Mouse (Mus musculus) heart, postnatal 25 days (tissue): ENCODE measurements around the gene Sult1d1. TPM values are rescaled to one million over a fixed set of nuclear protein-coding genes. Genes with fewer than 3 reads are reported as not detected.
"Not testable (repeated sequence)": the region's sequence is repeated elsewhere in the genome, so short reads cannot be mapped to it uniquely, and the experiment has no call there.

Experiments used
- DNase-seq: peaks from one replicate; pipeline ENCODE4 v3.0.0; 2022; ENCODE audit warnings: low spot score
- intact Hi-C: fragments of 180-260 bp; cut with DNase I; formaldehyde crosslinking; loops from one replicate; pipeline ENCODE4 v1.15.1; 2025
- total RNA-seq, 2 experiments: library from RNA; stranded (reverse); gene quantifications; 2 replicates each; pipeline ENCODE4 v1.2.3; 2021

Gene Sult1d1
- total RNA-seq, result not detected

DNA sequence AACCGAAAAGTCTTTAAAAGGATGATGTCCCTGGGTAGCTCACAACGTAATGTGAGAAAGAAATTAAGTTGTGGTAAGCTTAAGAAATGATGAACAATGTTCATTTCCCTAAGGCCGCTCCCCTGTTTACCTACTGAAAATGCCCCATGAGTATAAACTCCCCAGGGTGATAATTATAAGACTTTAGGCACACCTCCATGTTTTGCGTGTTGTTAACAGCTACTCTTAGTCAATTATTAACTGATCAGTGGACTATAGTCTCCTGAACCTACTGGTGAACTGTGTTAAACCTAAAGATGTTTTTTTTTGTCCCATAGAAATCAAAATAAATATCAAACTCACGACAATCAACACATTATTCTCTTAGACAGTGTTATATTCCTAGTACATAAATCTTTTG lies at the start of gene Sult1d1:
Gene Sult1d1 (minus strand): TSS at position 183 of the 400 bp plus-strand sequence.
- no peak for DNase-seq
- intact Hi-C loops, result no loop called here

DNA sequence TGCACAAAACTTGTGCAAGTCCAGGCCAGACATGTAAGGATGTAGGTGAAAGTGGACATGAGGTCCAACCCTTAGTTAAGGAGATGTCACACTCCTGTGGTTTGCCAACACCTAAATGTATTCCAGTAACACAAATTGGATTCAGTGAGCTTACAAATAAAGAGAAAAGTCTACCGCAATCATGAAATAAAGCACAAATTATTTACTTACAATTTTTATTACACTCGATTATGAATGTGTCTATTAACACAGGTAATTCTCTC lies 46.2 kb upstream of the Sult1d1 start:
- no peak for DNase-seq
- intact Hi-C loops, result no loop called here

- DNase-seq, result no peak
- intact Hi-C loops, result no loop called here
Observed at GRCm38 (mm10) chr5:87614364-87615127, 45.7 kb upstream of the Sult1d1 start.

DNA sequence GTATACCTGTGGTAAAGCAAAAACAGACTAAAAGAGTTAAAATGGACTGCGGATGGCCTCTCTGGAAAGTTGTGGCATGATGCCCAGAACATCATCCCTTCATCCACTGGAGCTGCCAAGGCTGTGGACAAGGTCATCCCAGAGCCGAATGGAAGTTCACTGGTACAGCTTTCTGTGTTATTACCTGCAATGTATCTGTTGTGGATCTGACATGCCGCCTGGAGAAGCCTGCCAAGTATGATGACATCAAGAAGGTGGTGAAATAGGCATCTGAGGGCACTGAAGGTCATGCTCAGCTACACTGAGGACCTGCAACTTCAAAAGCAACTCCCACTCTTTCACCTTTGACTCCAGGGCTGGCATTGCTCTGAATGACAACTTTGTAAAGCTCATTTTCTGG lies 32.2 kb upstream of the Sult1d1 start:
- intact Hi-C loops, result no loop called here
- DNase-seq, result no peak

DNA sequence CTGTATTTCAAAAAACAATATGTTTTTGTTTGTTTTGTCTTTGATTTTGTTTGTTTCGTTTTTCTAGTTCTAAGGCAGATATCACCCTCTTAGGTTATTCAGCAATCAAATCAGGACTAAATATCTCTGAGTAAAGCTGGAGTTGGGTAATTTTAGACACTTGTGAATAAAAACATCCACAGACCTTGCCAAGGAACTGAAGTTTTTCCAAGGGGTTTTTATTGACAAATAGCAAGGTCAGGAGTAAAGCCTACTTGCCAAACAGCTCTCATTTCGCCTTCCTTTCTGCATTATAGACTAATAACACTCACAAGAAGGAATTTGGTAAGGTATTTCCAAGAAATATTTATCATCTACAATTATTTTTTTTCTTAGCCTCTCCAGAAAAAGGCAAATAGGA lies 29.1 kb upstream of the Sult1d1 start:
- intact Hi-C loops, result no loop called here
- no peak for DNase-seq

DNA sequence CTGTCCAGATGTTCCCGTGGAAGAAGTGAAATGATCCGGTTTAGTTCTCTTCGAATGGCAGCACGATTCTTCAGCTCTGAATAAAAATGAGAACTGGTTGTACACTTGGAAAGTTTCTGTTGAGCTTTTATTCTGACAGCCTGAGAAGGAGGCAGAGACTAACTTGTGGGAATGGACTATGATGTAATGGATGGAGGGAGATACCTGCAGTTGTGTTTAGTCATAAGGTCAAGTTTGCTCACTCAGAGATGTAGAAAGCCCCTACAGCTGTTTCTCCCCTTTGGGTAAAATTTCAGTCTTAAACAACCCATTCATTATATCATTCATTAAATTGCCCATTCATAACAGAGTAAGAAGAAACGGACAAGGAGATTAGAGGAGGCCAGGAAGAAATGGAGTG lies 22.7 kb upstream of the Sult1d1 start, which contains the start of gene Sult1e1:
Gene Sult1e1 (minus strand): TSS at position 101 of the 400 bp plus-strand sequence.
- DNase-seq, result no peak
- intact Hi-C loops, result no loop called here

- intact Hi-C loops, result no loop called here
Observed at GRCm38 (mm10) chr5:87589916-87590315, 21.1 kb upstream of the Sult1d1 start.

DNA sequence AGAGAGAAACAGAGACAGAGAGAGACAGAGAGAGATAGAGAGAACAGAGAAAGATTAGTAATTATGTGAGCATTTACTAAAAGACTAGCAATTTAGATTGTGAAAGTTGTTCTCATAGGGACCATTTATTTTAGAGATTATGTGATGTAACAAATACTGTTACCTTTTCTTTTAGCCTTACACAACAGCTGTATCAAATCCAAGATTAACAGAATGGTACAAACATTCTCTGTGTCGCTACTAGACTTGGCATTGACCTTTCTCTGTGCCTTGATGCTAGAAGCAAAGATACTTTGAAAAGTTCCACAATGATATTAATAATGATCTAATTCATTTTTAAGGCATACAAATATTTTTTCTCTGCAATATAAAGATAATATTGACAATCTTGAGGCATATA lies 11.6 kb upstream of the Sult1d1 start:
- no peak for DNase-seq
- intact Hi-C loops, result no loop called here

More at GRCm38 (mm10) chr5:87589916-87590315, 21.1 kb upstream of the Sult1d1 start:
- no peak for DNase-seq

DNA sequence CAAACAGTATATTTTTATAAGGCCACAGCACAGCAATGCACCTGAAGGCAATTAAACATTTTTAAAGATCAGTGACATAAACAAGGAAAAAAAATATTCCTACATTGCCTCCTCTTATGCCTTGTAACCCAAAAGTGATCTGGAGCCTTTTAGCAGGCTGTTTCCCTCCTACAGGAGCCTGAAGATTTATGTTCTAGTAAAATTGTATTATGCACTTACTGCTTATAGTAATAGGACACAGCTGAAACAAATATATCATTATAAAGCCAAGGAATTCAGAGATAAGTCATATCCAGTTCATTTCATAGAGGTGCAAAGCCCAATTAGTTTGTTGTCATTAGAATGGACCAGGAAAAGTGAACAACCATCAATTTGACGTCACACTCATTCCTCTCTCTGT lies 5.3 kb upstream of the Sult1d1 start:
- no peak for DNase-seq
- intact Hi-C loops, result no loop called here

- no peak for DNase-seq
- intact Hi-C loops, result no loop called here
Observed at GRCm38 (mm10) chr5:87573490-87573889, 4.7 kb upstream of the Sult1d1 start.

GRCm38 (mm10) chr5:87572781-87573180 lies 4.0 kb upstream of the Sult1d1 start:
- DNase-seq, result no peak
- intact Hi-C loops, result no loop called here

- DNase-seq, result no peak
- intact Hi-C loops, result no loop called here
Observed at GRCm38 (mm10) chr5:87567306-87567705, 1.5 kb downstream of the Sult1d1 start.

DNA sequence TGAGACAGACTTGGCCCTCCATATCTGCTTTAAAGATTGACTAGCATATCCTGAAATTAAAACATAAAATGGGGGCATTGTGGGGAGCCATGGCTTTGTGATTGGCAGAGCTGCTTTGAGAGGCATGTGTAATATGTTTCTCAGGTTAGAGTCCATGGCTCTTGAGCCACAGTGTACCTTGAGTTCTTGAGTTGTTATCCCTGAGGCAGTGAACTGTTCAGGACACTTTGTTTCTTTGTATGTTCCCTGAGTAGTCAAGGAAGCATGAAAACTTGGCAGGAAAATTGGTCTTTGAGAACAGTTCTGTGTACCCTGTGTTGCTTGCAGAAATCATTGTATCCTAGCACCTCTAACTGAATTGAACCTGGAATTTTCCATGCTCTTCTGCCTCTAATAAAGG lies 5.9 kb downstream of the Sult1d1 start:
- DNase-seq, result no peak
- intact Hi-C loops, result no loop called here

DNA sequence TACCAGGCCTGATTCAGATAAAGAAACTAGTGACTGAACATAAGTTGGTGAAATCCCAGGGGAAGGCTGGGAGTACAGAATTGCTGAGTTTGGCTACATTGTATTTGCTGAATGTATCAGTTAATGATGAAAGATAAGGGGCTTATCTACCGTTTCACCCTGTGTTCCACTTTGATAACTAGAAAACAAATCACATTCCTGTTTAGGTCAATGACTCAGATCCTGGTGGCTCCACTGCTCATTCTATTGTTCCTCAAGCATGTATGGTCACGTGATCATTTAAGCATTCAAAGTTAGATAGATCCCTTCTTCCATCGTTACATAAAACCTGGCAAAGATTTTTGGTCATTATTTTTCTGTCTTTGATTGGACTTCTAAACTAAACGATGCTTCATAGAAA lies 6.3 kb downstream of the Sult1d1 start:
- DNase-seq, result no peak
- intact Hi-C loops, result no loop called here

GRCm38 (mm10) chr5:87560145-87560544 lies 8.7 kb downstream of the Sult1d1 start:
- intact Hi-C loops, result no loop called here

GRCm38 (mm10) chr5:87550935-87551334 lies 17.9 kb downstream of the Sult1d1 start:
- no peak for DNase-seq
- intact Hi-C loops, result no loop called here

More at GRCm38 (mm10) chr5:87560145-87560544, 8.7 kb downstream of the Sult1d1 start:
- DNase-seq, result no peak

- intact Hi-C loops, result no loop called here
Observed at GRCm38 (mm10) chr5:87538111-87538510, 30.7 kb downstream of the Sult1d1 start, which contains the start of gene Sult1b1. Sult1b1 (minus strand) TSS chr5:87538195.

DNA sequence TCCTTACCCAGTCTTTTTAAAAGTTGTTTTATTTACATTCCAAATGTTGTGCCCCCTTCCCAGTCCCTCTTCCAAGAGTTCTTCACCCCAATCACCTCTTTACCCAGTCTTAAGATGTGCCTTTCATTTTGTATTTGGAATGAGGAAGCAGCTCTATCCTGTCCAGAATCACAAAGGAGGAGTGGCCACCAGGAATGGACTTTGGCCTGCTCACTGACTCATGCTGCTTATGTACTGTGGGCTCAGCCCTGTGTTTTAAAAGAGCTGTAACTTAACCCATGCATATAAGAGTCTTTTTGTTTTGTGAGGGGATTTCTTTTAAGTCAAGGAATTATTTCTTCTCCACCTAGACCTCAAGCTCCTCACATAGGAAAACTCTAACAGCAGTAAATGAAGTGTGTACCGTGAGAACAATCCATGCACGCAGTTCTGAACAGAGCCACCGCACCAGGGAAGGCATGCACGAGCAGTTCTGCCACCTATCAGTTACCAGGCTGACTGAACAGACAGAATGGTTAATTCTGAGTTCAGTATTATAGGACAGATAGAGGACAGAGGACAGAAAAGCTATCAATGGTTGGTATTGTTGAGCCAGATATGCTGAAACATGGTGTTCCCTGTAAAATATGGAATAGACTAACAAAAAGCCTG lies 32.7 kb downstream of the Sult1d1 start:
- intact Hi-C loops, result no loop called here
- DNase-seq, result no peak

More at GRCm38 (mm10) chr5:87538111-87538510, 30.7 kb downstream of the Sult1d1 start, which contains the start of gene Sult1b1:
- DNase-seq, result no peak

GRCm38 (mm10) chr5:87532288-87532687 lies 36.5 kb downstream of the Sult1d1 start:
- DNase-seq, result no peak
- intact Hi-C loops, result no loop called here

DNA sequence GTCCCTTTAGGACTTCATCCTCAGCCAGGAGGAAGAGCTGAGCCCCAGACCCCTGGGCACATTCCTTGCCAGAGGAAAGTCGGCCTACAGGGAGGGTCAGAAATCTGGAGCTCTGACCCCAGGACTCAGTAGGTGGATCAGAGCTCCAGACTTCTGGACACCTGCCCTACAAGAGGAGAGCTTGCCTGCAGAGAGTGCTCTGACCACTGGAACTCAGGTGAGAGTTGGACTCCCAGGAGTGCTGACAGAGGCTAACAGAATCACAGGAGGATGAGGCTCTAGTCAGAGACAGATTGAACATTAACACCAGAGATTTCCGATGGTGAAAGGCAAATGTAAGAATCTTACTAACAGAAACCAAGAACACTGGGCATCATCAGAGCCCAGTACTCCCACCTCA lies 45.3 kb downstream of the Sult1d1 start:
- intact Hi-C loops, DNase-seq: not testable (repeated sequence)

- DNase-seq, result no peak
- intact Hi-C loops, result no loop called here
Observed at GRCm38 (mm10) chr5:87505776-87506458, 62.9 kb downstream of the Sult1d1 start.
